Mouse (Mus musculus) stomach, embryonic 16.5 days (tissue): ENCODE measurements around the gene Atp6v0a4. TPM values are rescaled to one million over a fixed set of nuclear protein-coding genes. Genes with fewer than 3 reads are reported as not detected.

Experiments used
- ATAC-seq: fragments of 200-750 bp; cut with Nextera tagmentation; 2 replicates; pipeline ENCODE4 v1.8.0; 2017; ENCODE audit warnings: moderate number of reproducible peaks, moderate TSS enrichment; ENCODE audit not compliant: insufficient read depth, low FRiP score
- H3K27ac ChIP-seq: fragments of 300-500 bp; sonication (generic); 2 replicates; pipeline ENCODE4 v1.5.1; 2014; ENCODE audit warnings: low read length
- H3K27me3 ChIP-seq: fragments of 300-500 bp; sonication (generic); 2 replicates; pipeline ENCODE4 v1.6.1; 2014; ENCODE audit warnings: low read length, control low read depth, mixed read lengths; ENCODE audit not compliant: control insufficient read depth, insufficient read depth
- H3K36me3 ChIP-seq: fragments of 300-500 bp; sonication (generic); 2 replicates; pipeline ENCODE4 v1.6.1; 2014; ENCODE audit warnings: low read length; ENCODE audit not compliant: control insufficient read depth, insufficient read depth
- H3K4me1 ChIP-seq: fragments of 300-500 bp; sonication (generic); 2 replicates; pipeline ENCODE4 v1.6.1; 2014; ENCODE audit warnings: low read length, control low read depth, mixed read lengths; ENCODE audit not compliant: control insufficient read depth, insufficient read depth
- H3K4me2 ChIP-seq: fragments of 300-500 bp; sonication (generic); 2 replicates; pipeline ENCODE4 v1.6.1; 2014; ENCODE audit warnings: low read depth, low read length, mixed read lengths
- H3K4me3 ChIP-seq: fragments of 300-500 bp; sonication (generic); replicated peaks from 2 replicates; pipeline ENCODE4 v1.5.1; 2014; ENCODE audit warnings: mild to moderate bottlenecking, low read length
- H3K9ac ChIP-seq: fragments of 300-500 bp; sonication (generic); 2 replicates; pipeline ENCODE4 v1.6.1; 2014; ENCODE audit warnings: low read length
- H3K9me3 ChIP-seq: fragments of 300-500 bp; sonication (generic); replicated peaks from 2 replicates; pipeline ENCODE4 v1.6.1; 2016; ENCODE audit warnings: low read length, control low read depth; ENCODE audit not compliant: control insufficient read depth
- WGBS: fragments of 180-500 bp; shearing (Covaris S2); extraction: QIAGEN DNeasy Blood & Tissue Kit; methylation state at CpG from one replicate; pipeline ENCODE4 v1.1.7; 2014; 5-methylcytosine and 5-hydroxymethylcytosine counted together
- polyA plus RNA-seq: library from polyadenylated mRNA; unstranded; fragments of >200 nt; fragmentation: Nextera tagmentation; extraction: Ambion mirVana; gene quantifications from 2 replicates; pipeline ENCODE4 v1.2.1, GENCODE M21; 2015

Atp6v0a4 gene
- polyA plus RNA-seq, 1 experiment from 2014 or later, result 9.3 TPM

DNA sequence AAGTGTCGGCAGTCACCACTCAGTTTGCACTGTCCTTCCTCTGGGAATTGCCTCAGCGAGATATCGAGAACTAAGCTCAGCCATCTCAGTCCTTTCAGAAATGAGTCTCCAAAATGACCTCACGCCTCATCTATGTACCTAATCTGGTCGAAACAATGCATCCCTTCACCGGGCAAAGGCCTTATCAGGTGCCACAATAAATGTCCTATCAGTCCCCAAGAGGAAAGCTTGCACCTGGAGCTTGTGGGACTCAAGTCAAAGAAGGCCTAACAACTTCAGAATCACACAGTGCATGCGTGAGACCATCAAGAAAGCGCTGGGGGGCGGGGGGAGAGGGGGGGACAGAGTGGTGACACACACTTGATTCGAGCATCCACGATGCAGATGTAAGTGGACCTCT lies 27.9 kb upstream of the Atp6v0a4 start:
- no peak overlapping the region for H3K27ac ChIP-seq
- H3K27me3 ChIP-seq, result no peaks in the 10 kb centered on the region
- WGBS, result 68% methylated on average over 11 of the region's 11 CpGs
- no peaks in the 10 kb centered on the region for H3K9me3 ChIP-seq
- no peaks in the 10 kb centered on the region for H3K36me3 ChIP-seq
- H3K4me3 ChIP-seq, result no peak overlapping the region
- no peaks in the 10 kb centered on the region for H3K4me1 ChIP-seq
- H3K9ac ChIP-seq, result no peak overlapping the region
- H3K4me2 ChIP-seq, result no peak overlapping the region
- no peak for ATAC-seq

DNA sequence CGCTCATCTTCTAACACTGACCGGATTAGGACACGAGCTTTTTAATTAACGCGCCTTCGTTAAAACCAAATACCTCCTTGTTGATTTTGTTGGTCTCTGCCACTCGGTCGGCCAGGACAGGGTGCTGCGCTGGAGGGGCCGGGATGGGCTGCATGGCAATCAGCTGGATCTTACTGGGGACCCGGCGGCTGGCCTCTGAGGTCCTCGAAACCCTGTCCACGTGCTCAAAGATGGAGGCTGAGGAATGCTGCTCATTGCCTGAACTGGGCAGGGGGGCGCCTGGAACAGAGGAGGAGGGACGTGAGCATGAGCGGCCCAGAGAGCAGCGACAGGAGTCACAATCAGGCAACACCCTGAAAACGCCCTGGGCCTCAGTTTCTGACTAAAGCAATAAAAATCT lies 25.1 kb upstream of the Atp6v0a4 start:
- WGBS, result 93% methylated on average over 19 of the region's 19 CpGs
- no peak for ATAC-seq
- H3K27me3 ChIP-seq, result no peaks in the 10 kb centered on the region

DNA sequence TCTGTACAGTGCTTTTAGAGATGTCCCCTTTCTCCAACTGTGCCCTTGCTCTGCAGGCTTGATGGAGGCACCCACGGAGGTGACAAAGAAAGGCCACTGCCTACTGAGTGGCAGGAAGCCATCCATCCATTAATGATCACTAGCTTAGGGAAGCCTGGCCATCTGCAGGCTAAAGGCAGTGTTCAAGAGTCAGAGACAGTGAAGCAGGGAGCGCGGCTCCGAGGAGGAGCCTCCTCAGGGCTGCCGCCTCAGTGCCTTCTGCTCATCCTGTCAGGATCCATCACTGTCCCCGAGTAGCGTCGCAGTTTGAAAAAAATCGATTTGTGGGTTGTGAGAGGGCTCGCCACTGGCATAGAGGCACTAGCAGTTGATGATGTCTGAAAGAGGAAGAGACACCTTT lies 24.2 kb upstream of the Atp6v0a4 start:
- WGBS, result 85% methylated on average over 10 of the region's 10 CpGs

More for the DNA sequence above, 25.1 kb upstream of the Atp6v0a4 start:
- Histone ChIP-seq H3K4me1 (peaks cover 10% of the 10 kb centered on the region; the same call in 1 of the 2 replicates), H3K4me2 (no peak overlapping the region), H3K9me3 (no peaks in the 10 kb centered on the region), H3K4me3 (no peak overlapping the region), H3K36me3 (no peaks in the 10 kb centered on the region), H3K27ac (no peak overlapping the region), H3K9ac (no peak overlapping the region)

DNA sequence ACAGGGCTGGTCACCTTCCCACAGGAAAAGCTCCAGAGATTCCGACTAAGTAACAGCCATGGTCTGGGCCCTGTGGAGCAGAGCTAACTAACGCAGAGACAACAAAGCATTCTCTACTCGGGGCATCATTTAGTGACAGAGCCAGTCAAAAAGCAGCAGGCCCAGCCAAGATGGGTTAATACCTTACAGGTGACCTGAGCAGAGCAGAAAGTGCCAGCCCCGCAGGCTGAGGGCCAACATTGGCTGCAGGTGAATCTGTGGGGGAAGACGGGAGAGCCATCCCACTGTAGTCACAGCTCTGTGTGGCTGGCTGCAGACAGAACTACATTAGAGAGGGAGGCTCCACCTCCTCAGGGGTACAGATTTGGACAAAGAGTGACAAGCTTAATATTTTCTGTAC lies 22.9 kb upstream of the Atp6v0a4 start:
- Histone ChIP-seq H3K27ac (no peak overlapping the region), H3K4me3 (no peak overlapping the region), H3K9ac (no peak overlapping the region), H3K27me3 (no peaks in the 10 kb centered on the region), H3K9me3 (no peaks in the 10 kb centered on the region), H3K4me1 (peaks cover 17% of the 10 kb centered on the region; the same call in 1 of the 2 replicates), H3K4me2 (no peak overlapping the region), H3K36me3 (no peaks in the 10 kb centered on the region)
- WGBS, result 87% methylated on average over 5 of the region's 5 CpGs
- ATAC-seq, result no peak

More for the DNA sequence above, 24.2 kb upstream of the Atp6v0a4 start:
- no peaks in the 10 kb centered on the region for H3K36me3 ChIP-seq
- H3K9ac ChIP-seq, result no peak overlapping the region
- H3K4me2 ChIP-seq, result no peak overlapping the region
- H3K4me1 ChIP-seq, result peaks cover 17% of the 10 kb centered on the region; the same call in 1 of the 2 replicates
- ATAC-seq, result no peak
- no peak overlapping the region for H3K27ac ChIP-seq
- H3K4me3 ChIP-seq, result no peak overlapping the region
- H3K9me3 ChIP-seq, result no peaks in the 10 kb centered on the region
- H3K27me3 ChIP-seq, result no peaks in the 10 kb centered on the region

DNA sequence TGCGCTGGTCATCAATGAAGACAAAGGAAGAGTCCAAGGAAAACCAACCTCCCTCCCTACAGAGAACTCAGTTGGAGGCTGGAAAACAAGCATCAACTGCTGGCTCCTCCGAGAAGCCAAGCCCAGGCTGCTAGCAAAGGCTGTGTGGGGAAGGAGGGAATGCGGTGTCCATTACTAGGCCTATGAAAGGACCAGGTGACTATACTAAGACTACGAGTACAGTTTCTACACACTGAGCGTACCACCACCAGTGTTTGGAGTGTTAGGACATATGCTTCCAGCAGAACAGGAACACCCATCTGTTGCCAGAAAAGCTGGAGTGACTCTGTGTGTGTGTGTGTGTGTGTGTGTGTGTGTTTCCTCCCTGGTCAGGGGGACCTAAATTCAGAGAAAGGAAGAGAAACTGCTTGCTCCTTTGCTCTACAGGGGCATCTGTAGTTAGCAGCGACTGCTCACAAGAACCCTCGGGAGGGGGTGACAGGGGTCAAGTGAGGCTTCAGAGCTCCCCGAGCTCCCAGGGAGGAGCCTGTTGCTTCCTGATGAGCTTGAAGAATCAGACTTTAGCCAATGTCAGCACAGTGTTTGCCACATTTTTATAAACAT lies 21.2 kb upstream of the Atp6v0a4 start:
- Histone ChIP-seq H3K36me3 (no peaks in the 10 kb centered on the region), H3K4me3 (no peak overlapping the region), H3K9me3 (no peaks in the 10 kb centered on the region), H3K27me3 (no peaks in the 10 kb centered on the region), H3K4me2 (no peak overlapping the region), H3K4me1 (peaks cover 17% of the 10 kb centered on the region; the same call in 1 of the 2 replicates), H3K27ac (no peak overlapping the region), H3K9ac (no peak overlapping the region)
- no peak for ATAC-seq
- WGBS, result 60% methylated on average over 8 of the region's 8 CpGs

DNA sequence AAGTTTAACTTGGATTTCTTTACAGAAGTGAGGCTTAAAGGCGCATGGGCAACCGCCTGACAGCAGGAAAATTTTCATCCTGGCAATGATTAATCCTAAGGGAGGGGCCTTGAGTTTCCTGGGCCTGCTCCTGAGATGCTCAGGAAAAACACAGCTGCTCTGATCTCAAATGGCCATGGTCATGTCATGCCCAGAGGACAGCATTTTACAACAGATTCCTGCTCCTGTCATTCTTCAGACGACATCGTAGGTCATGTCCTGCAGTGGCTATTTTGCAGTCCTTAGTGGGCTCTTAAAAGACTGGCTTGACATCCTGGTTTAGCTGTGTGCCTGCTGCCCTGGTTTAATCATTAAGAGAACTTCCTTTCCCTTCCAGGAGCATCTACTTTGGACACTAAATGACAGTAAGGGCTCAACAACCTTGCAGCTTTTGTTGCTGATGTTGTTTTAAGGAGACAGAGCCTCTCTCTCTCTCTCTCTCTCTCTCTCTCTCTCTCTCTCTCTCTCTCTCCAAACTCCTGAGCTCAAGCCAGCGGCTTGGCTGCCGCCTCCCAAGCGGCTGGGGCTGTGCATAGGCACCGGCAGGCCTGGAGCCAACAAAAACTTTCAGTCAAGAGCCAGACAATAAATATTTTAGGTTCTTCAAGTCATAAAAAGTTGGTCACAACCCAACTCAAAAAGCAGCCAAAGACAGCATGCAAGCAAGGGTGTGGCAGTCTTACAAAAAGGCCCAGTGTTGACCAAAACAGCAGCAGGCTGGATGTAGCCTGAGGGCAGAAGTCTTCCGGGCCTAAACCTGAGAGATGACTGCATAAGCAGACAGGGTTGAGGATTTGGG lies 20.0 kb upstream of the Atp6v0a4 start:
- H3K36me3 ChIP-seq, result no peaks in the 10 kb centered on the region
- peak; percentile 59 for ATAC-seq
- 33% methylated on average over 9 of the region's 9 CpGs for WGBS

DNA sequence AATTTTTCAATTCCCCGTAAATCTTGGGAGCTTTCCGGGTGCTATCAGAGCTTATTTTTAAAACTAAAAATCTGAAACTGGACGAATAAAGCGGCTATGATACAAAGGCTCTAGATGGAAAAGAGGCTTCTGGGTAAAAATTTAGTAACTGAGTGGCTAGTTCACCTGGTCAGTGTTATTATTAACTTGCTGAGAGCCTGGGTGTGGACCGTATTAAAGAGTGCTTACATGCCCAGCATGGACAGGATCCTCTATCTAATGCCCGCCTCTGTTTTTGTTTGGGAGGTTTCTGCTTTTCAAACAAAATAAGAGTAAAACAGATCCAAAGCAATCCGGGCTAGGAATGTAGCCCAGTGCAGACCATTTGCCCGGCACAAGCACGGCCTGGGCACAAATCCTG lies 16.0 kb upstream of the Atp6v0a4 start:
- peaks cover 14% of the 10 kb centered on the region; the same call in 1 of the 2 replicates for H3K4me1 ChIP-seq
- no peak overlapping the region for H3K27ac ChIP-seq
- no peak overlapping the region for H3K4me3 ChIP-seq
- WGBS, result 93% methylated on average over 9 of the region's 9 CpGs
- H3K27me3 ChIP-seq, result no peaks in the 10 kb centered on the region
- no peak for ATAC-seq
- no peak overlapping the region for H3K4me2 ChIP-seq
- no peaks in the 10 kb centered on the region for H3K9me3 ChIP-seq
- no peak overlapping the region for H3K9ac ChIP-seq
- H3K36me3 ChIP-seq, result no peaks in the 10 kb centered on the region

More for the DNA sequence above, 20.0 kb upstream of the Atp6v0a4 start:
- H3K4me3 ChIP-seq, result no peak overlapping the region
- H3K27me3 ChIP-seq, result no peaks in the 10 kb centered on the region
- no peak overlapping the region for H3K4me2 ChIP-seq
- H3K9me3 ChIP-seq, result no peaks in the 10 kb centered on the region
- H3K9ac ChIP-seq, result no peak overlapping the region
- peaks cover 17% of the 10 kb centered on the region; the same call in 1 of the 2 replicates for H3K4me1 ChIP-seq
- H3K27ac ChIP-seq, result peak overlapping the region; percentile 50

DNA sequence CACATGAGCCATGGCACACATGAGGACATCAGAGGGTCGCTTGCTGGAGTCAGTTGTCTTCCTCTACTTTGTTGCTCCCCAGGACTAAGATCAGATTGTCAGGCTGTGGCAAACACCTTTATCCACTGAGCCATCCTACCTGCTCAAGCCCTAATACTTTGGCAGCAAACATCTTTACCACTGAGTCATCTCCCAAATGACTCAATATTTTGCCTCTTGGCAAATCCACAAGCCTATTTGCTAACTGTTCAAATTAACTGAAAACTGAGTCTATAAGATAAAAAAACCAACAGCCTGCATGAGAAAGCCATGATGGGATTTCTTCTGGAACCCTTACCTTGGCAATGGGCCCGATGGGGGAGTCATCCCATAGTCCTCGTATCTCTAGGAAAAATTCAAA lies 14.7 kb upstream of the Atp6v0a4 start:
- Histone ChIP-seq H3K9ac (no peak overlapping the region), H3K27me3 (no peaks in the 10 kb centered on the region), H3K36me3 (no peaks in the 10 kb centered on the region), H3K4me2 (no peak overlapping the region), H3K9me3 (no peaks in the 10 kb centered on the region), H3K4me3 (no peak overlapping the region), H3K4me1 (peaks cover 4% of the 10 kb centered on the region; the same call in 1 of the 2 replicates), H3K27ac (no peak overlapping the region)
- 75% methylated on average over 3 of the region's 3 CpGs for WGBS
- no peak for ATAC-seq
